Mouse (Mus musculus) ES-E14 (cell line): ENCODE results near the gene Emc9. TPM values are rescaled to one million over a fixed set of nuclear protein-coding genes. Genes with fewer than 3 reads are reported as not detected.

ENCODE experiments used
- DNase-seq: peaks from one replicate; pipeline ENCODE4 v3.0.0-alpha.2; 2013; ENCODE audit warnings: low read depth, low spot score
- H3K27ac ChIP-seq: 2 replicates; pipeline ENCODE4 v1.5.1; 2012; ENCODE audit warnings: low read depth, mild to moderate bottlenecking, low read length, moderate library complexity, mixed read lengths; ENCODE audit not compliant: poor library complexity, insufficient read depth, severe bottlenecking
- H3K36me3 ChIP-seq: 2 replicates; pipeline ENCODE4 v1.6.1; 2012; ENCODE audit warnings: mild to moderate bottlenecking, low read length, moderate library complexity, mixed read lengths; ENCODE audit not compliant: control insufficient read depth, poor library complexity, insufficient read depth, severe bottlenecking
- H3K4me1 ChIP-seq, 2 experiments: fragments of 150-350 bp in 1 of 2; sonication (generic) in 1 of 2; 2 replicates each; pipeline ENCODE4 v1.6.1; 2012; ENCODE audit warnings: low read length in 2 of 2, mild to moderate bottlenecking in 1 of 2, mixed read lengths in 1 of 2; ENCODE audit not compliant: control insufficient read depth in 2 of 2, insufficient read depth in 2 of 2, poor library complexity in 1 of 2
- H3K4me3 ChIP-seq, 2 experiments: fragments of 150-350 bp in 1 of 2; sonication (generic) in 1 of 2; 2 replicates each; pipeline ENCODE4 v1.5.1; 2012; ENCODE audit warnings: low read length in 2 of 2, low read depth in 1 of 2, mild to moderate bottlenecking in 1 of 2, mixed read lengths in 1 of 2; ENCODE audit not compliant: insufficient read depth in 1 of 2, poor library complexity in 1 of 2, severe bottlenecking in 1 of 2
- H3K9ac ChIP-seq: 2 replicates; pipeline ENCODE4 v1.6.1; 2012; ENCODE audit warnings: low read depth, mild to moderate bottlenecking, low read length, mixed read lengths; ENCODE audit not compliant: poor library complexity, insufficient read depth, severe bottlenecking
- H3K9me3 ChIP-seq: fragments of 150-350 bp; sonication (generic); 2 replicates; pipeline ENCODE4 v1.6.1; 2012; ENCODE audit warnings: low read depth, mild to moderate bottlenecking, low read length; ENCODE audit not compliant: control insufficient read depth, insufficient read depth
- CHD2 ChIP-seq: IDR thresholded peaks from 2 replicates; pipeline ENCODE4 v1.6.1; 2014; ENCODE audit warnings: mild to moderate bottlenecking, low read depth, low read length, inconsistent platforms
- HCFC1 ChIP-seq: IDR thresholded peaks from 2 replicates; pipeline ENCODE4 v1.6.1; 2012; ENCODE audit warnings: low read length, inconsistent platforms, borderline replicate concordance; ENCODE audit not compliant: insufficient read depth
- MAFK ChIP-seq: IDR thresholded peaks from 2 replicates; pipeline ENCODE4 v1.6.1; 2014; ENCODE audit warnings: mild to moderate bottlenecking, low read depth, low read length, inconsistent platforms; ENCODE audit not compliant: insufficient read depth
- ZC3H11A ChIP-seq: IDR thresholded peaks from 2 replicates; pipeline ENCODE4 v1.6.1; 2012; ENCODE audit warnings: low read depth, mild to moderate bottlenecking, inconsistent platforms, low read length, borderline replicate concordance
- ZNF384 ChIP-seq: IDR thresholded peaks from 2 replicates; pipeline ENCODE4 v1.6.1; 2012; ENCODE audit warnings: low read depth, low read length, inconsistent platforms
- in situ Hi-C, 2 experiments: fragments of 600-800 bp; cut with MboI; formaldehyde crosslinking; loops; one replicate each; pipeline ENCODE4 v1.15.1; 2025; ENCODE audit warnings: low sequenced_read_pairs in 2 of 2, inconsistent platforms in 1 of 2; ENCODE audit not compliant: unreplicated experiment in 2 of 2
- total RNA-seq: library from RNA; depleted of rRNA; stranded (reverse); fragments of 300-350 nt; gene quantifications from 2 replicates; pipeline ENCODE4 v1.2.3, GENCODE M21; 2012

Gene Emc9
- total RNA-seq, 1 experiment, result 4.9 TPM

DNA sequence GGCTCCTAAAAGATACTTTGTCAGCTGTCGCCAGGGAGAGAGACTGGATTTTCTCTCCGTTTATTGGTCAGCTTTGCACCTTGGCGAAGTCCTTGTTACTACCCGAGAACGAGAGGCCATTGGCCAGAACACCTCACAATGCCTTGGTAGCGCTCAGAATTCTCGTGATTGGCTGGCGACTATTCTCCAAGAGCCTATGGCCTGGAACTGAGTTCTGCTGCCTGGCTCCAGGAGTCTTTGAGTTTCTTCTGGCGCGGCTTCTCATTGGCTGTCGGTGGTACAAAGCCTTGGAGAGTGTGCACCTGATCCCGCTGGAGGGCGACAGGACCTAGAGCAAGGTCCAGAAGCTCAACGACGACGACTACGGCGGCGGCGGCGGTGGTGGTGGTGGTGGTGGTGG is 32.7 kb upstream of the Emc9 start, which contains the start of gene Rec8:
Rec8 (plus strand) TSS at position 216 of the 400 bp plus-strand sequence.
- Histone ChIP-seq H3K9me3 (no peaks in the 10 kb centered on the region), H3K4me3 (peak within 1 kb of the TSS; percentile 27 to 40), H3K36me3 (peaks cover 2% of the 10 kb centered on the region; the same call in 1 of the 2 replicates), H3K27ac (no peak within 1 kb of the TSS), H3K4me1 (peaks cover 0 to 8% of the 10 kb centered on the region in 2 experiments; a peak in 2 of 4 replicates), H3K9ac (peak within 1 kb of the TSS; percentile 12; the same call in 1 of the 2 replicates)
- in situ Hi-C loops, result no loop called here
- TF ChIP-seq MAFK (no peak), ZNF384 (no peak), HCFC1 (no peak), ZC3H11A (no peak), CHD2 (peak; percentile 60)
- peak; percentile 90 for DNase-seq

GRCm38 (mm10) chr14:55616844-55617243 is 31.7 kb upstream of the Emc9 start:
- peaks cover 0 to 8% of the 10 kb centered on the region in 2 experiments; a peak in 2 of 4 replicates for H3K4me1 ChIP-seq
- H3K36me3 ChIP-seq, result no peaks in the 10 kb centered on the region; the same call in 1 of the 2 replicates
- H3K4me3 ChIP-seq, result no peak overlapping the region
- no peak for TF ChIP-seq HCFC1
- TF ChIP-seq ZC3H11A, result no peak
- no peak for TF ChIP-seq CHD2
- no peak for TF ChIP-seq ZNF384
- TF ChIP-seq MAFK, result no peak
- no peak for DNase-seq
- no peaks in the 10 kb centered on the region for H3K9me3 ChIP-seq
- in situ Hi-C loops, result no loop called here
- H3K9ac ChIP-seq, result no peak overlapping the region
- no peak overlapping the region for H3K27ac ChIP-seq

GRCm38 (mm10) chr14:55615876-55616275 is 30.8 kb upstream of the Emc9 start:
- Histone ChIP-seq H3K27ac (no peak overlapping the region), H3K36me3 (no peaks in the 10 kb centered on the region; the same call in 1 of the 2 replicates), H3K4me3 (no peak overlapping the region), H3K9ac (no peak overlapping the region), H3K4me1 (peaks cover 0 to 8% of the 10 kb centered on the region in 2 experiments; a peak in 2 of 4 replicates), H3K9me3 (no peaks in the 10 kb centered on the region)
- DNase-seq, result no peak
- in situ Hi-C loops, result no loop called here
- TF ChIP-seq ZC3H11A, result no peak
- TF ChIP-seq ZNF384, result no peak
- TF ChIP-seq MAFK, result no peak
- TF ChIP-seq HCFC1, result no peak
- TF ChIP-seq CHD2, result no peak

GRCm38 (mm10) chr14:55614565-55615178 is 29.6 kb upstream of the Emc9 start:
- H3K4me3 ChIP-seq, result no peak overlapping the region
- no peak for DNase-seq
- H3K9ac ChIP-seq, result no peak overlapping the region
- TF ChIP-seq ZC3H11A (no peak), CHD2 (no peak), HCFC1 (no peak), MAFK (no peak), ZNF384 (no peak)
- H3K4me1 ChIP-seq, result peaks cover 0 to 8% of the 10 kb centered on the region in 2 experiments; a peak in 2 of 4 replicates
- H3K27ac ChIP-seq, result no peak overlapping the region
- no peaks in the 10 kb centered on the region for H3K9me3 ChIP-seq
- peaks cover 2% of the 10 kb centered on the region; the same call in 1 of the 2 replicates for H3K36me3 ChIP-seq
- in situ Hi-C loops, result no loop called here
